Mouse (Mus musculus): ENCODE results near the gene Nhsl2.
A peak's percentile ranks its signal among the peaks of the same experiment; 100 is the strongest.

Gene Nhsl2

DNA sequence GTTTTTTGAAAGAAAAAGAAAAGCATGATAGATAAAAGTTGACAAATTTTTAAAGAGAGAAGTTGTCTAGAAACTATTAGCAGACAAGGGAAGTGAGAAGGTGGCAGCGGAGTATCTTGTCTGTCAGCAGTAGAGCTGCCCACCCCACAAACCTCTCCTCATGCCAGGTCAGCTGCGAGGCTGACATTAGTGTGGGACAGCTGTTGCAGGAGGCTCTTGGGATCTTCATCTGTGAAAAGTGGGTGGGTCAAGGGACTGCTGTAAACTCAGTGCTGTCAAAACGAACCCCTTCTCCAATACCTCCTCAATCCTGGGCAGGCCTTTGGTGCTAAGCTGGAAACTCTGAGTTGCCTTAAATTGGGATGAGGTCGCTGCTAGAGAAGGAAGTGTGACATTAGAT, 202.0 kb downstream of the Nhsl2 start:
- DNase-seq (ENCODE audit: low spot score), result no peak

DNA sequence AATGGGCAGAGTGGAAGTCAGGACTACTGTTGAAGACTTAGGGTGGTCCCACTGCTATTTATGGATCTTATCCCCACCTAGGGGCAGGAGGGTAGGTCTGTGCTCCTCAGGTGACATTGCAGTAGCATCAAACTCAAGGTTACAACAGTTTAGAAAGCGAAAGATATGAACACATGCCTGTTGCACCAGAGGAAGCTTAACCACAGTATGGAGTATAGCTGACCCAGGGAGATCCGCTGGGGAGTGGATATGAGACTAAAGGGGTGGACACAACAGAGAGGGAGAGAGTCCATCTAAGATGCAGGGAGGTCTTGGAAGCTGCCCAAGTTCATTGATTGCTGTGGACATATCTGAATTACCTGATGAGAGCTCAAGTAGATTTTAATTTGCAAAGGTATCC, 204.2 kb downstream of the Nhsl2 start:
- DNase-seq (ENCODE audit: low spot score), result no peak

DNA sequence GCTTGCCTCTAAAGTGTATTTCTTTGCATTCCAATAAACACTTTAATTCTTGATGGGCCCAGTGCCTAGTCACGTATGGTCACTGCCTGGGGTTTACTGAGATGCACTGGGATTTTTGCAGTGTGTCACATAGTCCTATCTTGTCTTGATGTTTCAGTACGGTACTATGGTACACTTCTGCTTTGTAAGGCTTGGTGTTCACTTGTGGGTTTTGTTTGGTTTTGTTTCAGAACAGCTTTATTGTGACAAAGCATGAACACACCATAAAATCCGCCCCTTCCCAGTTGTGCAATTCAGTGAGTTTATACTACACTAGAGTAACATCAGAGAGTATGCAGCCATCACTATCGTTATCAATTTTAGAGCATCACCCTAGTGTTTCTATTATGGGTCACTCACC, 204.8 kb downstream of the Nhsl2 start:
- DNase-seq (ENCODE audit: low spot score), result no peak

DNA sequence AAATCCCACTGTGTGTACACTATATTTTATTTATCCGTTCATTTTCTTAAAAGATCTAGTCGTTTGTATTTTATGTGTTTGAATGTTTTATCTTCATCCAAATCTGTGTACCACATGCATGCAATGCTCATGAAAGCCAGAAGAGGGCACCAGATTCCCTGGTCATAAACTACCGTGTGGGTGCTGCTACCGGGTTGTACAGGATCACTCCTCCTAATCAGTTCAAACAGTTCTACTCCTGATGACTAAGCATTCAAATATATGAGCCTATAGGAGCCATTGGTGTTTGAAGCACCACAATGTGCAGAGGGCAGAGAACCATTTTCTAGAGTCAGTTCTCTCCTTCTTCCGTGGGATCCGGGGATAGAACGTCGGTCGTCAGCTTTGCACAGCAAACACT, 210.3 kb downstream of the Nhsl2 start:
- DNase-seq (ENCODE audit: low spot score), result no peak

DNA sequence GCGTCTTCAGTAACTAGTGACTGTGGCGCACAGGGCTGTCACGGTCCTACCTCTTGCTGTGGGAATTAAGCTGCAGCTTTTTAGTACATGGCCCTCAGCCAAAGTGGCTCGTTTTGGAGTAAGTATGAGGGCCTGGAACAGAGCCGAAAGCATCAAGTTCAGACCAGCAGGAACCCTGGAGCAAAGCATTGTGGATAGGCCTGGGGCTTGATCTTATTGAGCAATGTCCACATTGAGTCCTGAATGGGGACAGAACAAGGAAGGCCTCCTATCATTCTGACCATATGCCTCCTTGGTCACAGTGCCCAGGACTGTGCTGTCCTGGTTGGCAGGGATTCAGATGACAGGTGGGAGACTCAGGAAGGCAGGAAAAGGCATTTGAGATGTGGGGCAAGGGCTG, 211.1 kb downstream of the Nhsl2 start:
- no peak for DNase-seq (ENCODE audit: low spot score)

DNA sequence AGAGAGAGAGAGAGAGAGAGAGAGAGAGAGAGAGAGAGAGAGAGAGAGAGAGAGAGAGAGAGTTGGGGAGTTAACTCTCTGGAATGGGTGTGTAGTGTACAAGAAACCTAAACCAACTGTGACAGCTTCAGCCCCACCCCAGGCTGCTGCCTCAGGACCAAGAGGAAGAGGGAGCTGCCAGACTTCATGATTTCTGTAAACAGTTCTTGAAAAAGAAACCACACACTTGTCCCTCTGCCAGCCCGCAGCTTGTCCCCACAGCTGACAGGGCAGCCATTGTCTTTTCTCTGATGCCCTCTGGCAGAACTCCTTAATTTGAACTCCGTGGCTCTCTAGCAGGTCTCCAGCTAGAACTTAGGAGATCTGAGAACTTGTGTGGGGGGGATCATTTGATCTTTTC, 211.7 kb downstream of the Nhsl2 start:
- DNase-seq (ENCODE audit: low spot score), result no peak

DNA sequence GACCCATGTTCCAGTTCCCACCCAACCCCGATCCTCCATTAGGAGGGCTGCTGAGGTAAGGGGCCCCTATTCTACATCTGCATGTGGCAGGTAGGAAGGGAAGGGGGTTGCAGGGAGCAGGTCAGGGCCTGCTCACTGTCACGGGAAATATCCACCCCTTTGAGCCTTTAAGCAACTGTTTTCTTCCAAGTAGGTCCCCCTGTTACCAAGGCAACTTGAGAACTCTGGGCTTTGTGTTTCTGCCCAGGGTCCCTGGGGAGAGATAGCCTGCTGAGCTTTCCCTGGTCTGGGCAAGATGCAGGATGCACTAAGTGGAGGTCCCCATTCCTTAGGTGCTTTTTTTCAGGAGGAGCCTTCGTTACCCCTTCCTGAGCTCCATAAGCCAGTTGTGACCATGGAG, 214.9 kb downstream of the Nhsl2 start:
- no peak for DNase-seq (ENCODE audit: low spot score)

DNA sequence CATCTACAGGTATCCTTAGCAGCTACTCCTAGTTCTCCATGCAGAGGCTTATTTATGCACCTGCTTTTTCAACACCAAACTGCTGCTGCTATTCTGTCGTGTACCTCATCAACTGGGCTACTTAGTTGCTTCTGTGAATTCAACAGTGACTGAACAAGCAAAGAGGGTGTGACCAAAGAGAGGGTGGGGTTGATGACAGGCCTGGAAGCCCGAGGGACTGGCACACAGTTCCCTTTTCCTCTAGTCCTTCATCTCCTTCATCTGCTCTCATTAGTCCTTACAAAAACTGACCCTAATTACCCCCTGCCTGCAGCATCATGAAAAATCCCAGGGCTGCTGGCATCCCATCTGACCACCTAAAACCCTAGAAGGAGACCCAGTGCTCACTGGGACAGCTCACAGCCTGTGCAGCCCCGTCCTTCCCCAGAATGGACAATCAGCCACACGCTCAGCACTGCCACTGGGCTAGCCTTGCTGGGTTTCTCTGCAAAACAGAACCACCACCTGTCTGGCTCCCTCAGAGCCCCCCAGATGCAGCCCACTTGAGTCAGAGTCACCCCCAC, 216.1 kb downstream of the Nhsl2 start:
- DNase-seq (ENCODE audit: low spot score), result no peak

DNA sequence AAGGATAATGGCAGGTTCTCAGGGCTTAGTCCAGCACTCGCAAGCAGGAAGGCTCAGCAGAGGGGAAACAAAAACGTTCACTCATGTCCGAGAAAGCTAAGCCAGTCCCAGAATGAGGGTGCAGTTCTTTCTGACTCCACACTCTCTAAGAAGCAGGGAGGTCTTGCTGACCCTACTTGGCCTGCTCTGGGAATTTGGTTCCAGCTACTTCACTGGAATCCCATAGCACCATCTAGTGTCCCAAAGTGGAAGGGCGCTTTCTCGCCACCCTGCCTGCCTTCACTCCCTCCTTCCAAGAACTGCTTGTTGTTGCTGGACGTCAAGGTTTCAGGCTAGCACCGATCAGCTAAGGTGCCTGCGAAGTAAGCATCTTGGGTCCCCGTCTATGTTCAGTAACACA, 216.9 kb downstream of the Nhsl2 start:
- peak; percentile 73 for DNase-seq (ENCODE audit: low spot score)

DNA sequence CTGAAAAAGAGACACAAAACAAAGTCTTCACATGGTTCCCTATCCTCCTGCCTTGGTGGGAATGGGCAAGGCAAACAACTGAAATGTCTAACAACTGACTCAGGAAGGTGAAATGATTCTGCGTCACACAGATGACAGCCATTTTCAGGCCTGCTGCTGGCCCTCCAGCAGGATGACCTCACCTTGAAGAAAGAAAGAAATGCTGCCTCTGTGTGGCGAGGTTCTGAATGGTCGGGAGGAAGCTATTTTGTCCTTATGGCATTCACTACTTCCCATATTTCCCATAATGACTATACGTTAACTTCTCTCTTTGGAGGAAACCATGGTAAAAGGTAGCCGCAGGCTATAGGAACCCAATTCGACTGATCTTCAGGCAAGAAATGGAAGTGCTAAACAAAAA, 217.9 kb downstream of the Nhsl2 start:
- DNase-seq (ENCODE audit: low spot score), result no peak

DNA sequence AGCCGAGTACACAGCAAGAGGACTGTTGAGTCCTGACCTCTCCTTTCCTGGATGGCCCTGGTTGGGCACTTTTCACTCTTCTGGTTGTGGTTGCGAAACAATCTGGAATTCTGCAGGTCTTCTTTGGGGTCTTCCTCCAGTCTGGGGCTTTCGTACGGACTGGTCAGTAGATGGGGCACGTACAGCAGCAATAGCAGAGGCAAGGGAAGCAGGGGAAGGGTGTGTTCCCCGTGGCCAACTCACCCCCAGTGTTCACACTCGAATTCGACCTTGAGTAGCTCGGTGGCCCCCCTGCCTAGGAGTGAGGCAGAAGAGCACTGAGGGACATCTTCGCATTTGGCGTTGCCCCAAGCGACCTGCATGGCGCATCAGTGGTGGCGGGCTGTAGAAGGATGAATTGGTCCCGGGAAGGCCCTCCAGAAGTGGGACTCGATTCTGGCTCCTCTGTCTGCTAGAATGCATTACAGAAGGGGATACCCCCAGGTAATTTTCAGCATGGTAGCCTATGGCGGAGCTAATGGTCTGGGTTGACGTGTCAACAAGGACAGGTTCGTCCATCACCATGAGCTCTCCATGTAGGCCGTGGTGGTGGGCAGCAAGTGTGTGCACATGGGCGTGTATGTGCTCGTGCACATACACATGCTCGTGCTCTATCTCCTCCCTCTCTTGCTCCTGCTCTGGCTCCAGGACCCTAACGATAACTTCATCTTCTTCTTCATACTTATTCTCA, 219.8 kb downstream of the Nhsl2 start:
- DNase-seq (ENCODE audit: low spot score), result no peak

DNA sequence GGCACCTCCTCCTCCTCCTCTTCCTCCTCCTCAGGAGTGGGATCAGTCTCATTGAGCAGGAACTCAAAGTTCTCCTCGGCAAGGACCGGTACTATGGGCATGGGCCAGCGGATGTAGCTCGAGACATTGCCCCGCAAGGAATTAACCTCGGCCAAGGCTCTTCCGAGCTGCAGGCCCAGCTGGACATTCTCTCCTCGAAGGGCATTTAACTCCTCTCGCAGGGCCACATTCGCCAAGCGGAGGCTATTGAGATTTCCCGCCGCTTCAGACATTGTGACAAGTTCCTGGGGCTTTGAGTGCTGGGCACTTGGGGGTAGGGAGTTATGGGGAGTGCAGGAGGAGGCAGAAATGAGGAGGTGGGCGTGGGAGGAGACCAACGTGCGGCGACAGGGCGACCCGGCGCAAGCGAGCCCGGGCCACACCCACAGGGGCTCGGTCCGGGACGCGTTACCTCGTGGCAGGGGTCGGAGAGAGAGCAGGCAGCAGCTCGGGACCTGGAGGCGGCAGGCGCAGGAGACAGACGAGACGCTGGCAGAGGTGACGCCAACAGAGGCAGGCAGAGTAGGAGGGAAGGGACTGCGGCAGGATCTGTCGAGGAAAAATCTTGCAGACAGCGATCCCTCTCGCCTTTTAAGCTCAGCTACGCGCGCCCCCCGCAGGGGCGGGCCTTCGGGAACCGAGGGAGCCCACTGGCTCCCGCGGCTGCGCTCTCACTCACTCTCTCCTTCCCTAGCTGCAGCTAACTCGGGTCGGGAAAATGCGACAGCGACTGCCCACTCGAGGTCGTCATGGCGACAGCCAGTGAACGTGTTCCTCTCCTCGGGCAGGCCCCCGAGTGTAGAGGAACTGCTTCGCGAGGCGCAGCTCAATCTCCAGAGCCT, 221.6 kb downstream of the Nhsl2 start, which contains the start of gene Rtl5:
Rtl5 (minus strand) TSS at position 714 of the 881 bp plus-strand sequence.
- peak; percentile 37 for DNase-seq (ENCODE audit: low spot score)

DNA sequence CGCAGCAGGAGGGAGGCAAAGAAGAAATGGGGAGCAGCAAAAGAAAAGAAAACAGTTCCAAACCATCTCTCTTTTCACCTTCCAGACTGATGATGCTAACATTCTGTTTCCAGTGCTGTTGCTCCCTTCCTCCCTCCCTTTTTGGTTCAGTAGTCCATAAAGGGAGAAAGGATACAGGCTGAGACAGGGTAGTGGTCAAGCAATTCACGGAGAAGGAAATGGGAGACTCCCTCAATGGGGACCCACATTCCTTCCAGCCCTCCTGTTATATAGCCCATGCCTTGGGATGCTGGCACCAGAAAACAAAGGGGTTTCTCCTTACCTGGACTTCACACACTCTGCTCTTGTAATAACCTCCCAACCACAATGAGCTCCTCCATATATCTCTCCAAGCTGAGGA, 222.3 kb downstream of the Nhsl2 start:
- DNase-seq (ENCODE audit: low spot score), result no peak

DNA sequence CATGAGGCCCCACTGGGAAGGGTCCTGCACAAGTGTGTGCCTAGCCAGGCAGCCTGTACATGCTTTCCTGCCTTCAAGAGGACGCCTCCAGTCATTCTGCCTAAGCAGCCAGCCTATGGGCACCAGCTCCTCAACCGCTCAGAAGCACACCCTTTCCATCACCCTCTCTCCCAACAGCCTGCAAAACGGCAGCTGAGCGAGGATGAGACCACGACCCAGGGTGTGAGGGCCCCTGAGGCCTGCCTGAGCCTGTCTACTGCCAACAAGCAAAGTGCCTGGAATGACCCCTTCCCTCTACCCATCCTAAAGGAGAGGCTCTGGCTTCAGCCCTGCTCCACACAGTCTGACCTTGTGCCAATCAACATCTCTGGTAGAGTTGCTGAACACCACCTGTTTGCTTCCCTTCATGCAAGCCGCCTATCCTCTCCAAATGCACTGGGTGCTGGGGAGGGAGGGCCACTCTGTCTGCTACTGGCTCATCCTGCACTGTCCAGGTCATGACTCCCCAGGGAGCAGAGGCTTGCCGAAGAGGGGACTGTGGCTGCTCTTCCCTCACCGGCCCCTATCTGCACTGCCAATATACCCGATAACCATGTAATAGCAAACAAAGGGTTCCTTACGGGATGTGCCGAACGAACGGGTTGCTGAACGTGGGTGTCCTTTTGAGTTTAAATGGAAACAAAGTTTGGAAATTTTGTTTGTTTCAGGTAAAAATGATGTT, 224.6 kb downstream of the Nhsl2 start:
- DNase-seq (ENCODE audit: low spot score), result no peak

DNA sequence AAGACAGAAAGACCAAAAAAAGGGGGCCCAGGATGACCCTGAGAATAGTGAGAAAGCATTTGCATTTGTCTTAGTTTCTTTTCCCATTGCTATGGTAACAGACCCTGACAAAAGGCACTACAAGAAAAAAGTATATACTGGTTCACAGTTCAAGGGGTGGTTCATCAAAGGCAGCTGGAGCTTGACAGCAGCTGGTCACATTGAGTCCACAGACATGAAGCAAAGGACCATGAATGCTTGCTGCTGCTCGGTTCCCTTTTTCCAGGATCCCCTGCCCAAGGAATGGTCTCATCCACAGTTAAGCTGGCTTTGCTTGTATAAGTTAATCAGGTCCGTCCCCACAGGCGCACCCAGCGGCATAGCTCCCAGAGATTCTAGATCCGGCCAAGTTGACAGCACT, 225.2 kb downstream of the Nhsl2 start:
- no peak for DNase-seq (ENCODE audit: low spot score)

DNA sequence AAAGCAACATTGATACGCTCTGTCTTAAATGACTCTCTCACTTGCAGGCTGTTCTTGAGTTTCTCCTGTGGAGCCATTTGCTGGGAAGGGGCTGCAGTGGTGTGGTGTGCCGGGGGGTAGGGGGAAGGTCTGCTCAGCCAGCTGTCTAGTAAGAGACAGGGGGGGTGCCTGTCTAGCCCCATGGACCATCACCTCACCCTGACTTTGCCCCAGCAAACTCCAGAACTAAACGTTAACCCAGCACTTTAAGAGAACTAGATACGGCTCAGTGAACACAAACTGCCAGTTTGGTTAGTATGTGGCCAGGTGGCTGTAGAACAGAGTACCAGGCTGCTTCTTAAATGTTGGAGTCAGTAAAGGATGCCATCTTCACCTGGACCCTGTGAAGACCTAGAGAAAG, 226.0 kb downstream of the Nhsl2 start:
- DNase-seq (ENCODE audit: low spot score), result no peak

DNA sequence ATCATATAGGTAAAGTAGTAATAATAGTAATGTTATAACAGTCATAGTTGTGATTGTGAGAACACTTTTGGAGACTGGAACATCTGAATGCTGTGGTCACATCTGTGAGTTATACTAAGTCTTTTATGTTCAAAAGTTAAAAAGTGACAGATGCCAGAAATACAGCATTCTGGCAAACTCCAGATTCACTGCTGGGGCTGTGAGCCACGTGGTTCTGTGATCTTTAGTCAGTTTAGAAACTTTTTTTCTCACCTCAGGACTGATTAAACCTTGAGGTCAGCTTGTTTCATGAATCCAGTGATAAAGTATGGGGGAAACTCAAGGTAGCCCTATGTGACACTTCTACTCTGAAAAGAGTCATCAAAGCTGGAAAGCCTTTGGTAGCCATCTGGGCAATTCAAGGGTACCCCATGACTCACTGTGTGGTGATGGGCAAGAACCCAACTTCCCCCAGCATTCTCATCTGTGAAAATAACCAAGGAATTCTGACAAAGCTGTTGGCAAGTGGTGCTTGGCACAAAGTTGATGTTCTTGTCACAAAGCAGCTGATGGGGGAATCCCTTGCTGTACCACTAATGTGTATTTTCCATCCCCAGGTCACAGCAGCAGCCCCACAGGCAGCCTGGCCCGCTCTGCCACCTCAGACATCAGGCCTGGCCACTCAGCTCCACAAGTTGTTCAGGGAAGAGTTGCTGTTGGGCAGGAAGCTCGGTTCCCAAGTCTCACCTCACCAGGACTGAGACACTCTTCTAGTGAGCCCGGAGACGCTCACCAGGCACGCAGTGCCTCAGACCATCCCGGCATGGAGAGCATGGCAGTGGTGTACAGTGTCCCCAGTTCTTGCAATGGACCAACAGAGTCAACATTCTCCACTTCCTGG, 227.9 kb downstream of the Nhsl2 start:
- DNase-seq (ENCODE audit: low spot score), result no peak

DNA sequence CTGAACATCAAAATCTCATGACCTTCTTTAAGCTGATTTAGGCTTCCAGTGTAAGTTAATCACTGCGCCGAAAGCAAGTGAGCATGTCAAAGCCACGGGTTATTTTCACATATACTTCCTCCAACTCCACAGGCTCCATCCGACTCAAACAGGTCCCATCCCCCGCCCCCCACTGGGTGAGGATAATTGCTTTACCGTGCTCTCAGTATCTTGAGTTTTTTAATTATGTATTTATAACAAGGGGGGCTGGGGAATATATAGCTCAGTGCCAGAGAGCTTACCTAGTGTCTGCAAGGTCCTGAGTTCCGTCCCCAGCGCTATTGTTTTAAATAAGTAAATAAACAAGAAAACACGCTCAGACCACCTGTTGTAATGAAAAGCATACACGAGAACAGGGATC, 231.9 kb downstream of the Nhsl2 start:
- no peak for DNase-seq (ENCODE audit: low spot score)

DNA sequence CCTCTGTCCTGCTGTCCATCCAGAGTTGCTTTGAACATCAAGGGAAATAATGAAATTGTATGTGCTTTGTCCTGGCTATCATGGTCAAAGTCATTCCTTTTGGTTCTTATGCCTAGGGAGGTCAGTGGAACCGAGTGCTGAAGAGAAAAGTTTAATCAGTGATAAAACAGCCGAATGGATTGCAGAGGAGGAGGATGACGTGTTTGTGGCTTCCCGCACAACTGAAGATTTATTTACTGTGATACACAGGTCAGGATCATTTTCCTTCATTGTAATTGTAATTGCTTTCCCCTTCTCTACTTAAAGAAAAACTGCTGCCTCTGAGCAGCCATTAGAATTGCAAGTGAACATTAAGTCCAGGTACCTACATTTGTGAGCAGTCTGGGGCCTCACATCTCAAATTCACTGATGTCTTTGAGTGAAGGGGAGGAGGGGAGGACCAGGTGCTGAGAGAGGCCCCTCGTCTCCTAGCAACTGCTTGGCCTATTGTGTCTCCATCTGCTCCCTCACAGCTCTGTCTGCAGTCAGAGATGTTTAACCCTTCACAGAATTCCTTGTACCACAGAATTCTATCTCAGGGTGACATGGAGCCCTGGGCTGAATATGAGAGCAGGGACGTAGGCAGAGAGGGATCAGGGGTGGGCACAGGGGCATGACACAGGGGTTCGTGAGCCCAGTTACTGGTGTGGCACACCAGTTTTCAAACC, 232.5 kb downstream of the Nhsl2 start:
- DNase-seq (ENCODE audit: low spot score), result no peak

DNA sequence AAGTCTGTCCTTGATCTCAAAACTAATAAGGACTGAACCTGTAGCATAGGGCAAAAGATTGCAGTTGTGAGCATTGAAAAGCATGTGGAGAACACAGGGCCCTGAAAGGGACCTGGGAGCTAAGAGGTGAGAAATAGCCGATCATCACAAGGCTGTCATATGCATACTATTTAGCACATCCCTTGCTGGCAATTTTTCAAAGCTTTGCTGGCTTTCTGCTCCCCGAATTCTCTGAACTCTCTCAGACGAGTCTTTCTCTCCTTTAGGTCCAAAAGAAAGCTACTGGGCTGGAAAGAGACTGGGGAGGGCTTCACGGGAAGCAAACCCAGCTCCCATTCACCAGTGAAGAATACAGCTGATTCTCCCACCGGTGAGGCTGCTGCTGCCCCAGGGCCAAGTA, 233.2 kb downstream of the Nhsl2 start:
- DNase-seq (ENCODE audit: low spot score), result no peak

Measured in ovary, postnatal 14 days (tissue).